Mouse (Mus musculus): ENCODE measurements at regions not wholly inside any gene's neighbourhood (a gene's known extent, or its start where the extent isn't known, plus 50 kb on each side); places are given as distances from the start of the nearest gene placed in this dataset.

DNA sequence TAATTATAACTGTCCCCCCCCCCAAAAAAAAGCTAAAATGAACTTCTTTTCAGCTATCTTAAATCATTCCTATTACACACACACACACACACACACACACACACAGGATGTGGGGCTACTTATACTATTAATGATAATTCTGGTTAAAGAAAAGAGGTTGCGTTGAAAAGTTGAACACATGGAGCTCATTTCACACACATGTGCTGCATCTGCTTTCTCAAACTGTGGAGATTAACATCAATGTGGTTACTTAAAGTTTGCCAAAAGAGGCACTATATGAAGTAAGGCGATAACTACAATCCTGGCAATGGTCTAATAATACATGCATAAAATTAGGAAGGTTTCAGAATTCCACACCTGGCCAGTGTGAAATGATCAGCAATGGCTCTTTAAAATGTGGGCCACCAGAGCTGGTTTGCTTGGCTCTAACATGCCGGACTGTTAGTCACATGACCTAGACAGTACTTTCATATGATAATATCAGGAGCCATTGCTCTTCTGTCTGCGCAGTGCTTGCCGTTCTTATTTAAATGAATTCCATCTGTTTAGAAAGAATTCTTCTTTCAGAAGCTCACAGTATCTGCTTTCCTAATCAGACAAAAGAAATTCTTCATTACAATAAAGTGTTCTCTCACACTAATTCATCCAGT lies 598.4 kb upstream of the Fam92a start:
- DNase-seq (ENCODE audit: low spot score in 2 of 2) = no peak

- DNase-seq (ENCODE audit: low spot score in 2 of 2) = no peak
These were observed 597.3 kb upstream of the Fam92a start for GRCm38 (mm10) chr4:12769092-12769491.

- no peak for DNase-seq (ENCODE audit: low spot score in 2 of 2)
These were observed 594.9 kb upstream of the Fam92a start for GRCm38 (mm10) chr4:12766763-12767162.

- DNase-seq (ENCODE audit: low spot score in 2 of 2) = no peak
These were observed 579.0 kb upstream of the Fam92a start for GRCm38 (mm10) chr4:12750817-12751216.

DNA sequence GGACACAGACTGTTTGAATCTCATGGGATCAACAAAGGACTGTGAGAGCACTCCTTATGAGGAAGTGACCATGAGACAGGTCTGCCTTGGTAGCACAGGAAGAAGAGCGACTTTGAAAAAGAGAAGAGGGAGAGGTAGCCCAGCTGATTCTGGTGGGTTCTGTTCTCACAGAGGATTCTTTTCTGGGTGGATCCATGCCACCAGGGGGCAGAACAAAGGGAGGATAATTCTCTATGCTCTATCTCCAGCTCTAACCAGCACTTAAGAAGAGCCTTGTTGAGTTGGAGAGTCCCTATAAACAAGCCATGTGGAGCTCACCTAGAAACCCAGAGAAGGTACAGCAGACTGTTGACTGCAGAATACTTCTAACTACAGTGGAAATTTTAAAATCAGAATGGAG lies 578.1 kb upstream of the Fam92a start:
- no peak for DNase-seq (ENCODE audit: low spot score in 2 of 2)

- no peak for DNase-seq (ENCODE audit: low spot score in 2 of 2)
These were observed 572.0 kb upstream of the Fam92a start for GRCm38 (mm10) chr4:12743714-12744327.

GRCm38 (mm10) chr4:12736411-12736810 lies 564.6 kb upstream of the Fam92a start:
- DNase-seq (ENCODE audit: low spot score in 2 of 2) = no peak

DNA sequence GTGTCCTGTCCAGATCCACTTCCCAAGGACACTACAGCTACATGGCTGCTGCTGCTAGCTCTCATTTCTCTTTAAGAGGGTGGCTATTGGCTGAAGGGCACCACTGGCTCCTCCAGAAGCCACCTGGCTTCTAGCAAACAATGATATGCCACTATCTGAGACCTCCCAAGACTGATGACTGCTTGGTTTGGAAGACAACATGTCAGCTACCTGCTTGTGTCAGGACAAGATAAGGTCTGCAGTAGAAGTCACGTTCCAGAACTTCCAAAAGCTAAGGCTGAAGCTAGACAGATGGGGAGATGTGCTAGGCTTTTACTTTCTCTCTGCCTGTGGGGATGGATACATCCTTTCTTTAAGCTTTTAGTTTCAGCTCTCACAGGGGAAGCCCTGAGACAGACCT lies 528.4 kb upstream of the Fam92a start:
- no peak for DNase-seq (ENCODE audit: low spot score in 2 of 2)

DNA sequence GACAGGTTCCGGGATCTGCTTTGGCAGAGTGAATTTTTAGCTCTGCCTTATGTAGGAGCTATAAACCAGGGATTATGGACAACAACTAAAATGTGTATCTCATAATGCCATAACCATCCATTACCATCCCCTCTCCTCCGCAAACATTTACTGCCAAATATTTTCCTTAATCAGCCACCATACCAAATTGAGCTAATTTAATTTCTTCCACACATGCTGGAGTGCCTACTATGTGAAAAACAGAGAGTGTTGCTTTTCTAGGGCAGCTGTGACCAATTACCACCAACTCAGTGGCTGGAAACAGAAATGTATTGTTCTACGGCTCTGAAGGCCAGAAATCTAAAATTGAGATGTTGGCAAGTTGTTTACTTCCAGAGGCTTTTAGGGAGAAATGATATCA lies 506.0 kb upstream of the Fam92a start:
- no peak for DNase-seq (ENCODE audit: low spot score in 2 of 2)

- no peak for DNase-seq (ENCODE audit: low spot score in 2 of 2)
These were observed 499.6 kb upstream of the Fam92a start for GRCm38 (mm10) chr4:12671399-12671798.

DNA sequence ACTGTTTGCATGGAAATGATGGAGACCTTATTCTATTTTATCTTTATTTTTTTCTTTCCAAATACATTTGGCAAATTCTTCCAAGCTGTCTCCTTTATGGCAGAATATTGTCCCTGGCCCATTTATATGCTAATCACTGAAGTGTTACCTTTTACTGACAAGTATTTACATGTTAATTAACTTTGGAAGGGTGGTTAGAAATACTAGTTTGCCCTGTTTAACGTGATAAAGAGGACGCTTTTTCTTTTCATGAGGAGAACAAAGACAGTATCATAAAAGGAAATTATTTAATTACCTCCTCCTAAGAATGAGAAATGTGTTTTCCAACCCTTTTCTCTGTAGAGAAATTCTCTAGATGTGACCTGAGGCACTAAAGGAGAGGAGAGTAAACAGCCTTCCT lies 491.4 kb upstream of the Fam92a start:
- no peak for DNase-seq (ENCODE audit: low spot score in 2 of 2)

DNA sequence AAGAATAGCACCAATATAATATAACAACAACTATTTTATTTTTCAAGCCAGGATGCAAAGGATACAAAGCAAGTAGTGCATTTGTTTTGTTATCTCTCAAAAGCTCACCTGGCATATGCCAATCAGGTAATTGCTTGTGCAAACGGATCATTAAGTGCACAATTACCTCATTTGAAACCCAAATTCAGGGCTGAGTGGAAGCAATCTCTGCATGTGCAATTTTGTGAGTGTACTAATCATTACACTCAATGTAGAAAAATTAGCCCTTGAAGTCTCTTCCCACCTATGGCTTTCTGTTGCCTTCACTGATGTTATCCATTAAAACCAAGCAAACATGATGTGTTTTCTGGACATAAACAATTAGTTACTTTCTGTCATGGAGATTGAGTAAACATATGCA lies 490.9 kb upstream of the Fam92a start:
- DNase-seq (ENCODE audit: low spot score in 2 of 2) = no peak

- no peak for DNase-seq (ENCODE audit: low spot score in 2 of 2)
These were observed 487.3 kb upstream of the Fam92a start for GRCm38 (mm10) chr4:12659084-12659483.

DNA sequence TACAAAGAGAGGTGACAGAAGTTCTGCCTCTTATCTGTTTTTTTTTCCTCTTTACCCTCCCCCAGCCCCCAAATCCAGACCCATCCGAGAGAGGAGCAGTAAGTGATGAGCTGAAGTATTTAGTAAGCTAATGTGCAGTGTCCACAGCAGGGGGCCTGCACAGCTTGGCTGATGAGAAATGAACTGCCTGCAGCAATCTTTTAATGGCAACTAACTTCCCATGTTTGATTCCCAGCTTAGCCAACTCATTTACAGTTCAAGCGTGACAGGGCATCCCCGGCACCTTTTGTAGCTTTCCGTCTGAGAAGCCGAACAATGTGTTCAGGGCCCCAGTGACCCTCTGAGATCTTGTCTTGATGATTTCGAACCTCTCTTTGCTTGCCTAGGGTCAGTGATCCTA lies 486.8 kb upstream of the Fam92a start:
- DNase-seq (ENCODE audit: low spot score in 2 of 2) = no peak

DNA sequence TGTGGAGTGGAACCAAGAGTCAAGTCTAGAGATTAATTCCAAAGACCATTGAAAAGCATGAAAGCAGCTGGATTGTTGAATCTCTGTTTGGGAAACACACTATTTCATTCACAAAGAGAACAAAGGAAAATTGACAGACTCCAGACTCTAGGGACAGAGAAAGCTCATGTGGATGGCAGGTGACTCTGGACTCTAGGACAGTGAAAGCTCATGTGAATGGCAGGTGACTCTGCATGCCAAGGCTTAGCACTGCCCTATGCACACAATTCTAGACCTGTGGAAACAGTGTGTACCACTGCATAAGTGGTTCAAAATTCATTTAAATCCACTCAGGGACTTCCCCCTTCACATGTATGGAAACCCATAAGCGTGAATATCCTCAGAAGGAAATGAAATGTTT lies 486.0 kb upstream of the Fam92a start:
- no peak for DNase-seq (ENCODE audit: low spot score in 2 of 2)

DNA sequence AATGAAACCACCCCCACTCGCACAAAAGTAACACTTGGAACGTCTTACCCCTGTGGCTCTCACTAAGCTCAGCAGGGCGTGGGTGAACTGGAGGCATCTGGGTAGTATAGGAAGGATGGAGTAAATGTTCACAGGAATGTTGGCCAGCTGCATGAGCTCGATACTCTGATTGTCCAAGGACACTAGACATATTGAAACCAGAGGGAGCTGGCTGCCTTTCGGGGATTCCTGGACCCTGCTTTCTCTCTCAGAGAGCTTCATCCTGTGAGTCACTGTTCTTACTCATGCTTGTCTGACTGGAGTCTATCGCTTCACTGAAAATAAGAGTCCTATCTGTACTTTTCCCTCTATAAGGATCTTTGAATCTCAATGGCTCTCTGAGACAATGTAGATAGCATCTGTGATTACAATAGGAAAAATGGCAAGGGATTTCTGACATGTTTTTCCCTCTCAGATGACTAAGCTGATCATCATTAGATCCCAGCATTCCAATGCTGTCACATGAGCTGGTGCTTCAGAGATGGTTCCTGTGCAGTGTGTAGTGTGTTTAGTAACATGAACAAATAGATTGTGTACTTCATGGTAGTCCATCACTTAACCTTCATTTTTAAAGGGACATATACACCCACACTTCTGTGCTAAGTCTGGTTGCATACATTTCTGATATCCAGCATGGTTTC lies 485.2 kb upstream of the Fam92a start:
- DNase-seq (ENCODE audit: low spot score in 2 of 2) = no peak

DNA sequence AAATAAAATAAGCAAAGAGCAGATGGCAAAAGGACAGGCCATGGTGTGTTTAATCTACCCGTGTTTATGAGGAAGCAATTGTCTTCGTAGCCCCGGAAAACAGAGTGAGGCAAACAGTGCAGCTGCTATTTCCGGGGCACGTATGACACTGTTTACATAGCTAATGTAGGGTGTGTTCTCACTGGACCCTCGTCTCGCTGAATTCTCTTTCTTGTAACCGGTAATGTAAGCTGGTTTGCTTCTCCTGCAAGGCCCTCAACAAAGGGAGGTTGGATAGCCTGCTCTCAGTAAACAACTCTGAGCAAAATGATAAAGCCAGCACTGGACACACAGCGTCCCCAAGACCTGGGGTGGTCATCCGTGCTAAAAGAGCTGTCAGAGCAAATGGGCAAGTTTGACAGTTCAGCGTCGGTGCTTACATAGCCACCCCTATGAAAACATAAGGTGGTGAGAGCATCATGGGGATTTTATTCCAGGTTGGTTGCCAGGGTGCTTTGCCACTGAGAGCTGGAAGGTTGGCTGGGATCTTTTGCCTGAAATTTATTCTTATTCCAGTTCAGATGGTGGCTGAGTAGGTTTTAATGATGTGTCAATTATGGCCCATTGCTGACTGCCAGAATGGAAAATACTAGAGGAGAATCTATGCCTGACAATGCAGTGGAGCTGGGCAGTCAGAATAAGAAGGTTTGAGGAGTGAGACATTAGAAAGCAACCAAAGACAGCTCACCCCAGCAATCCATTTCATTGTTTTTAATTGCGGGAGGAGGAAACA lies 483.8 kb upstream of the Fam92a start:
- DNase-seq (ENCODE audit: low spot score in 2 of 2) = no peak

- no peak for DNase-seq (ENCODE audit: low spot score in 2 of 2)
These were observed 483.0 kb upstream of the Fam92a start for GRCm38 (mm10) chr4:12654568-12655456.

DNA sequence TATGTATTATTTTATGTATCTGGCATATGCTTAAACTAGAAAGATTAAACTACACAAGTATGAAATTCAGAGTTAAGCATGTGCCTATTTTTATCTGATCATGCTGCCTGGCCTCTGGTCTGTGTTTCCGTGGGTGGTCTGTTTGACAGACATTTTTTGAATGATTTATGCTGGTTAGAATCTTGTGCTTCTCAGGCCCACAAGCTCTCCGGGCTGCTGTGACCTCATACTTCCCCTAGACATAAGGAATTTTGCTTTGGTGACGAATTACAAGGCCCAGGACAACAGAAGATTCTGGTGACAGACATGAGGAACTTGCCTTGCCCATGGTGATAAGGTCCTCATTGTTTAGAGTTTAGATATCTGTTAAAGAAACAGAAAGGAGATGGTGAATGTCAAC lies 475.9 kb upstream of the Fam92a start:
- DNase-seq (ENCODE audit: low spot score in 2 of 2) = no peak

- no peak for DNase-seq (ENCODE audit: low spot score in 2 of 2)
These were observed 470.7 kb upstream of the Fam92a start for GRCm38 (mm10) chr4:12642525-12642928.

GRCm38 (mm10) chr4:12629375-12629821 lies 457.6 kb upstream of the Fam92a start:
- no peak for DNase-seq (ENCODE audit: low spot score in 2 of 2)

All from gastrocnemius, postnatal 4 days (tissue).